Mouse (Mus musculus) kidney, postnatal 14 days (tissue): ENCODE results near the gene Jph3.

Experiments used
- DNase-seq: peaks from one replicate; pipeline ENCODE4 v3.0.0; 2022; ENCODE audit warnings: mixed read lengths

The Jph3 gene

GRCm38 (mm10) chr8:121792159-121792558 lies 62.7 kb downstream of the Jph3 start:
- no peak for DNase-seq

GRCm38 (mm10) chr8:121792627-121793026 lies 63.2 kb downstream of the Jph3 start:
- DNase-seq = no peak

GRCm38 (mm10) chr8:121794151-121794550 lies 64.7 kb downstream of the Jph3 start:
- no peak for DNase-seq

GRCm38 (mm10) chr8:121795461-121795860 lies 66.0 kb downstream of the Jph3 start:
- DNase-seq = no peak

- no peak for DNase-seq
These were observed 67.0 kb downstream of the Jph3 start for GRCm38 (mm10) chr8:121796406-121796805.

GRCm38 (mm10) chr8:121798401-121798800 lies 69.0 kb downstream of the Jph3 start:
- DNase-seq = no peak

GRCm38 (mm10) chr8:121804829-121805228 lies 75.4 kb downstream of the Jph3 start:
- no peak for DNase-seq

- no peak for DNase-seq
These were observed 76.7 kb downstream of the Jph3 start for GRCm38 (mm10) chr8:121806126-121806525.

GRCm38 (mm10) chr8:121808032-121808431 lies 78.6 kb downstream of the Jph3 start:
- DNase-seq = no peak

GRCm38 (mm10) chr8:121809524-121810155 lies 80.2 kb downstream of the Jph3 start:
- no peak for DNase-seq

- DNase-seq = no peak
These were observed 82.1 kb downstream of the Jph3 start for GRCm38 (mm10) chr8:121811502-121811901.

GRCm38 (mm10) chr8:121811931-121812570 lies 82.6 kb downstream of the Jph3 start:
- DNase-seq = no peak

GRCm38 (mm10) chr8:121818226-121818625 lies 88.8 kb downstream of the Jph3 start:
- DNase-seq = no peak

GRCm38 (mm10) chr8:121820840-121821239 lies 91.4 kb downstream of the Jph3 start:
- no peak for DNase-seq

- no peak for DNase-seq
These were observed 91.9 kb downstream of the Jph3 start for GRCm38 (mm10) chr8:121821320-121821719.

GRCm38 (mm10) chr8:121821770-121822169 lies 92.3 kb downstream of the Jph3 start:
- no peak for DNase-seq

GRCm38 (mm10) chr8:121827726-121828125 lies 98.3 kb downstream of the Jph3 start:
- DNase-seq = no peak

GRCm38 (mm10) chr8:121828376-121829023 lies 99.1 kb downstream of the Jph3 start:
- DNase-seq = no peak

GRCm38 (mm10) chr8:121829048-121829776 lies 99.8 kb downstream of the Jph3 start, which contains the start of gene Klhdc4:
Klhdc4 (minus strand) TSS chr8:121829569.
- DNase-seq = peak; percentile 90

GRCm38 (mm10) chr8:121829777-121830362 lies 100.4 kb downstream of the Jph3 start:
- no peak for DNase-seq

- no peak for DNase-seq
These were observed 102.6 kb downstream of the Jph3 start for GRCm38 (mm10) chr8:121832061-121832460.

GRCm38 (mm10) chr8:121832503-121832902 lies 103.1 kb downstream of the Jph3 start:
- DNase-seq = peak; percentile 64

- peak; percentile 18 for DNase-seq
These were observed 111.8 kb downstream of the Jph3 start for GRCm38 (mm10) chr8:121841242-121841641.
